Mouse (Mus musculus): Measurements from ENCODE around the gene Asrgl1. TPM values are rescaled to one million over a fixed set of nuclear protein-coding genes. Genes with fewer than 3 reads are reported as not detected.
"Not testable (repeated sequence)": the region's sequence is repeated elsewhere in the genome, so short reads cannot be mapped to it uniquely, and the experiment has no call there.

Asrgl1 gene
- total RNA-seq, 1 experiment from 2014 or later = 35.4 TPM

- ATAC-seq (replicated peaks in 1 of 2; ENCODE audit: insufficient read depth in 1 of 2, low FRiP score in 2 of 2, low TSS enrichment in 1 of 2, low read depth in 1 of 2, poor library complexity in 2 of 2, severe bottlenecking in 2 of 2) = 0 out of 4 replicates have a peak, but pooled peaks of 1 of the 2 experiments have one; percentile 9
These were observed 28.1 kb downstream of the Asrgl1 start for GRCm38 (mm10) chr19:9107379-9107755.

GRCm38 (mm10) chr19:9106751-9107378 lies 28.6 kb downstream of the Asrgl1 start:
- no peak for ATAC-seq (replicated peaks in 1 of 2; ENCODE audit: insufficient read depth in 1 of 2, low FRiP score in 2 of 2, low TSS enrichment in 1 of 2, low read depth in 1 of 2, poor library complexity in 2 of 2, severe bottlenecking in 2 of 2)

GRCm38 (mm10) chr19:9106096-9106495 lies 29.3 kb downstream of the Asrgl1 start:
- no peak for ATAC-seq (replicated peaks in 1 of 2; ENCODE audit: insufficient read depth in 1 of 2, low FRiP score in 2 of 2, low TSS enrichment in 1 of 2, low read depth in 1 of 2, poor library complexity in 2 of 2, severe bottlenecking in 2 of 2)

- ATAC-seq (replicated peaks in 1 of 2; ENCODE audit: insufficient read depth in 1 of 2, low FRiP score in 2 of 2, low TSS enrichment in 1 of 2, low read depth in 1 of 2, poor library complexity in 2 of 2, severe bottlenecking in 2 of 2) = no peak
These were observed 30.2 kb downstream of the Asrgl1 start for GRCm38 (mm10) chr19:9105101-9105685.

DNA sequence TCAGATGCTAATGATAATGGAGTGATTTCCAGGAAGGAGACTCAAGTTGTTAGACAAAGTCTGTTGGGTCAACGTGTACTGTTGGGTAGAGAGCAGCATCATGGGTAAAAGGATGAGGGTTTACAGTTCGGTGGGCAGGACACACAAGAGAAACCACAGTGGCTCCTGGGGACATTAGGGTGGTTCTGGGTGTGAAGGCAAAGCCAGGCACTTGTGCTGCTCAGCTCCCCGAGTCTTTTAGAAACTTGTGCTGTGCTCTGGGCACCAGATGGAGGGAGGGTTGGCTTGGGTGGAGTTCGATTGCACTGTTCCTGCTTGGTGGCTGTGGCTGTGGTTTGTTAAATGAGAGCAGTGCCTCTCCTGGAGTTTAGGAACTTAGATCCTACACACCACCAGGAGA lies 31.4 kb downstream of the Asrgl1 start:
- no peak for ATAC-seq (replicated peaks in 1 of 2; ENCODE audit: insufficient read depth in 1 of 2, low FRiP score in 2 of 2, low TSS enrichment in 1 of 2, low read depth in 1 of 2, poor library complexity in 2 of 2, severe bottlenecking in 2 of 2)

DNA sequence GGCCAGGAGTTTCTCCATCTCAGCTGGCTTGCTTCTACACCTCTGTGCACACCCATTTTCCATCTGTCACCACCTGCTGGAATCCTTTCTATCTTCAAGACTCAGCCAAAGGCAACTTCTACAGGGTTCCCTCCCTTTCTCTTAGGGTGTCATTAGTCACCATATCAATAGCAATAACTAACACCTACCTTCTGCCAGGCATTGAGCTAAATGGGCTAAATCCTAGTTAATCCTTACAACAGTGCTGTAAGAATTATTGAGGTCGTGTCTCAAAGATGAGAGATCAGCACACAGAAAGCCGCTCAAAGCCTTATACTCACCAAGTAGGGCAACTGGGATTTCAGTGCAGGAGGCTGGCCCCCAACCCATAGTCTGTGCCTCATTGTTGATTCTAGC lies 34.4 kb downstream of the Asrgl1 start:
- no peak for ATAC-seq (replicated peaks in 1 of 2; ENCODE audit: insufficient read depth in 1 of 2, low FRiP score in 2 of 2, low TSS enrichment in 1 of 2, low read depth in 1 of 2, poor library complexity in 2 of 2, severe bottlenecking in 2 of 2)

- ATAC-seq (replicated peaks in 1 of 2; ENCODE audit: insufficient read depth in 1 of 2, low FRiP score in 2 of 2, low TSS enrichment in 1 of 2, low read depth in 1 of 2, poor library complexity in 2 of 2, severe bottlenecking in 2 of 2) = 0 out of 4 replicates have a peak, but pooled peaks of 1 of the 2 experiments have one; percentile 37
These were observed 35.0 kb downstream of the Asrgl1 start for GRCm38 (mm10) chr19:9100297-9101061.

GRCm38 (mm10) chr19:9099751-9100150 lies 35.7 kb downstream of the Asrgl1 start:
- ATAC-seq (replicated peaks in 1 of 2; ENCODE audit: insufficient read depth in 1 of 2, low FRiP score in 2 of 2, low TSS enrichment in 1 of 2, low read depth in 1 of 2, poor library complexity in 2 of 2, severe bottlenecking in 2 of 2) = no peak

GRCm38 (mm10) chr19:9097441-9097840 lies 38.0 kb downstream of the Asrgl1 start:
- no peak for ATAC-seq (replicated peaks in 1 of 2; ENCODE audit: insufficient read depth in 1 of 2, low FRiP score in 2 of 2, low TSS enrichment in 1 of 2, low read depth in 1 of 2, poor library complexity in 2 of 2, severe bottlenecking in 2 of 2)

DNA sequence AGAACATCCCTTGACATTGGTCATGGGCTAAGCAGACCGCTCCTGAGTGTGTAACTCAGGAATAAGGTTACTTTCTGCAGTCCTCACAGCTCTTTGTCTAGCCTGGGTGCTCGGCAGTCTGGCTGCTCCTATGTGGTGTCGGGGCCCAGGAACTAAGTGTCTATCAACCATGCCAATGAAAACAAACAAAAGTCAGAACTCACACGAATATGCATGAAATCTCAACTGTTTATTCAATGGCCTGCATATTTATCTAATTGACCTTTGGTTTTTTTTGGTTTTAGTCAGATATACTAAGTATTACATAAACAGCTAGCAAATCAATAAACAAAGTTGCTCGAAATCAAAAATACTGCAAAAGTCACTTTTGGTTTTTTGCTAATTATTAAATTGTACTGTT lies 40.3 kb downstream of the Asrgl1 start:
- no peak for ATAC-seq (replicated peaks in 1 of 2; ENCODE audit: insufficient read depth in 1 of 2, low FRiP score in 2 of 2, low TSS enrichment in 1 of 2, low read depth in 1 of 2, poor library complexity in 2 of 2, severe bottlenecking in 2 of 2)

- no peak for ATAC-seq (replicated peaks in 1 of 2; ENCODE audit: insufficient read depth in 1 of 2, low FRiP score in 2 of 2, low TSS enrichment in 1 of 2, low read depth in 1 of 2, poor library complexity in 2 of 2, severe bottlenecking in 2 of 2)
These were observed 44.7 kb downstream of the Asrgl1 start for GRCm38 (mm10) chr19:9090709-9091108.

- ATAC-seq (replicated peaks in 1 of 2; ENCODE audit: insufficient read depth in 1 of 2, low FRiP score in 2 of 2, low TSS enrichment in 1 of 2, low read depth in 1 of 2, poor library complexity in 2 of 2, severe bottlenecking in 2 of 2) = no peak
These were observed 45.2 kb downstream of the Asrgl1 start for GRCm38 (mm10) chr19:9090191-9090590.

- no peak for ATAC-seq (replicated peaks in 1 of 2; ENCODE audit: insufficient read depth in 1 of 2, low FRiP score in 2 of 2, low TSS enrichment in 1 of 2, low read depth in 1 of 2, poor library complexity in 2 of 2, severe bottlenecking in 2 of 2)
These were observed 47.6 kb downstream of the Asrgl1 start, which contains the start of gene Scgb1a1 for GRCm38 (mm10) chr19:9087821-9088220. Gene Scgb1a1 (minus strand): TSS chr19:9087958.

DNA sequence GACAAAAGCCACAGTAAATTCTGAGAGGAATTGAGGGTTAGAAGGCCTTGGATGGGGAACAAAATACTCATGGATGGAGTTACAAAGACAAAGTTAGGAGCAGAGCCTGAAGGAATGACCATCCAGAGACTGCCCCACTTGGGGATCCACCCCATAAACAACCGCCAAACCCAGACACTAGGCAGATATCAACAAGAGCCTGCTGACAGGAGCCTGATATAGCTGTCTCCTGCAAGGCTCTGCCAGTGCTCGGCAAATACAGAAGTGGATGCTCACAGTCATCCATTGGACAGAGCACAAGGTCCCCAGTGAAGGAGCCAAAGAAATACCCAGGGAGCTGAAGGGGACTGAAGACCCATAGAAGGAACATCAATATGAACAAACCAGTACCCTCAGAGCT lies 51.5 kb downstream of the Asrgl1 start:
- ATAC-seq (replicated peaks in 1 of 2; ENCODE audit: insufficient read depth in 1 of 2, low FRiP score in 2 of 2, low TSS enrichment in 1 of 2, low read depth in 1 of 2, poor library complexity in 2 of 2, severe bottlenecking in 2 of 2) = not testable (repeated sequence)

DNA sequence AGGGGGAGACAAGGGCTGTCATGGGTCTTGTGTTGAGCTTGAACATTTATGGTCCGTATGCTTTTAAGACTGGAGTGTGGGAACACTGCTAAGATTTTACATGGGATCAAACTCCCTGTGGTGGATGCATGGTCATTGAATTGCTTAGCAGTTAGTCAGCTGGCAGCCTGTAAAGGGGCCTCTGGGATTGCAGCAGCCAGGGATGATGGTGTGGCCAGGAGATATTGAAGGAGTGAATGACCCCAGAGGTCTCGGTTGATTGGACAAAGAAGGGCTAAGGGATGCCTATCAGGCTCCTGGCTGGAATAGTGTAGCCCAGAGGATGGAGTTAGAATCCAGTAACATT lies 52.5 kb downstream of the Asrgl1 start:
- ATAC-seq (replicated peaks in 1 of 2; ENCODE audit: insufficient read depth in 1 of 2, low FRiP score in 2 of 2, low TSS enrichment in 1 of 2, low read depth in 1 of 2, poor library complexity in 2 of 2, severe bottlenecking in 2 of 2) = no peak

- peak; percentile 96 to 97 for ATAC-seq (replicated peaks in 1 of 2; ENCODE audit: insufficient read depth in 1 of 2, low FRiP score in 2 of 2, low TSS enrichment in 1 of 2, low read depth in 1 of 2, poor library complexity in 2 of 2, severe bottlenecking in 2 of 2)
These were observed 53.0 kb downstream of the Asrgl1 start for GRCm38 (mm10) chr19:9082191-9083009.

- ATAC-seq (replicated peaks in 1 of 2; ENCODE audit: insufficient read depth in 1 of 2, low FRiP score in 2 of 2, low TSS enrichment in 1 of 2, low read depth in 1 of 2, poor library complexity in 2 of 2, severe bottlenecking in 2 of 2) = no peak
These were observed 53.9 kb downstream of the Asrgl1 start for GRCm38 (mm10) chr19:9081311-9082190.
